Mouse (Mus musculus): ENCODE data around the gene Coq9. TPM values are rescaled to one million over a fixed set of nuclear protein-coding genes. Genes with fewer than 3 reads are reported as not detected.

Coq9 gene
- total and polyA plus RNA-seq, 3 experiments: 91.9 to 169 TPM; not detected in 1

DNA sequence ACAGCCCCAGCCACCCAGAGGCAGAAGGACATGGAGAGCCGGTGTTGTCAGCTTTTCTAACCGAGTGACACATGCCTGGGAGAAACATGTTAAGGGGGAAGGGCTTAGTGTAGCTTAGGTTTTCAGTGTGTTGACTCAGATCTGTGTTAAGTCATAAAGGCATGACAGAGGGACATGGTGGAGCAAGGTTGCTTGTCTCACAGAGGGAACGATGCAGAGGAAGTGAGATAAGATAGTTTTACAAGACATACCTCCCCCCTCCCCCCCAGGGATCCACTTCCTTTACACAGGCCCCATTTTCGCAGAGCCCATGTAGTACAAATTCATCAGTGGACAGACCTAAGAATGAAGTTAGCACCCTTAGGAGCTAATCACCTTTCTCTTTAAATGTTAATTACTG lies 35.7 kb upstream of the Coq9 start:
- Histone ChIP-seq H3K36me3 (ENCODE audit: control insufficient read depth in 1 of 2, insufficient read depth in 2 of 2, low read length in 2 of 2) (peaks cover 0 to 19% of the 10 kb centered on the region in 2 experiments; a peak in 2 of 4 replicates), H3K79me2 (ENCODE audit: control insufficient read depth, insufficient read depth, low read length, poor library complexity) (no peaks in the 10 kb centered on the region), H3K27ac (ENCODE audit: control insufficient read depth, low read depth, low read length) (no peak overlapping the region), H3K9me3 (replicated peaks; ENCODE audit: insufficient read depth, low read length) (no peaks in the 10 kb centered on the region), H3K9ac (ENCODE audit: control insufficient read depth, low read depth, low read length, poor library complexity, severe bottlenecking) (no peak overlapping the region), H3K4me3 (ENCODE audit: control insufficient read depth in 1 of 2, insufficient read depth in 1 of 2, low read depth in 2 of 2, low read length in 2 of 2) (no peak overlapping the region), H3K27me3 (ENCODE audit: control insufficient read depth in 1 of 2, insufficient read depth in 2 of 2, low read length in 2 of 2) (no peaks in the 10 kb centered on the region), H3K4me1 (ENCODE audit: control insufficient read depth in 1 of 2, insufficient read depth in 2 of 2, low read length in 2 of 2) (peaks cover 8 to 43% of the 10 kb centered on the region in 2 experiments)
- peak; percentile 40; the same call in 1 of the 2 replicates for TF ChIP-seq MAZ (IDR thresholded peaks at IDR 0.05; ENCODE audit: low read depth, low read length)
- TF ChIP-seq GATA1 (IDR thresholded peaks at IDR 0.05; ENCODE audit: low read depth, low read length): peak; percentile 44; the same call in 1 of the 2 replicates
- TF ChIP-seq ZNF384 (IDR thresholded peaks at IDR 0.05; ENCODE audit: low read depth, low read length): no peak
- TF ChIP-seq HCFC1 (IDR thresholded peaks at IDR 0.05; ENCODE audit: low read depth, low read length): no peak
- TF ChIP-seq RAD21 (IDR thresholded peaks at IDR 0.05; ENCODE audit: low read depth, low read length): no peak
- no peak for TF ChIP-seq NRF1 (IDR thresholded peaks at IDR 0.05; ENCODE audit: insufficient read depth, low read depth, low read length, poor library complexity, severe bottlenecking)
- no peak for TF ChIP-seq POLR2A (IDR thresholded peaks at IDR 0.05; ENCODE audit: control insufficient read depth in 1 of 2, insufficient read depth in 1 of 2, low read depth in 1 of 2, low read length in 2 of 2, poor library complexity in 1 of 2)
- TF ChIP-seq BHLHE40 (IDR thresholded peaks at IDR 0.05; ENCODE audit: borderline replicate concordance, low read depth, low read length): no peak
- 0 out of 2 replicates have a peak, but pooled peaks have one; percentile 26 for TF ChIP-seq ETS1 (IDR thresholded peaks at IDR 0.05; ENCODE audit: low read depth, low read length)
- no peak for TF ChIP-seq POLR2AphosphoS5 (IDR thresholded peaks at IDR 0.05; ENCODE audit: borderline replicate concordance, low read depth, low read length)
- TF ChIP-seq CHD2 (IDR thresholded peaks at IDR 0.05; ENCODE audit: low read length): no peak
- no peak for TF ChIP-seq NELFE (IDR thresholded peaks at IDR 0.05; ENCODE audit: low read depth, low read length)
- TF ChIP-seq TAL1 (IDR thresholded peaks at IDR 0.05; ENCODE audit: low read length): no peak
- no peak for TF ChIP-seq SMC3 (IDR thresholded peaks at IDR 0.05; ENCODE audit: low read depth, low read length)
- no peak for TF ChIP-seq MXI1 (IDR thresholded peaks at IDR 0.05; ENCODE audit: low read depth, low read length)
- TF ChIP-seq SIN3A (IDR thresholded peaks at IDR 0.05; ENCODE audit: low read length): 0 out of 2 replicates have a peak, but pooled peaks have one; percentile 20
- no peak for TF ChIP-seq TBP (IDR thresholded peaks at IDR 0.05; ENCODE audit: low read depth, low read length)
- no peak for TF ChIP-seq POLR2AphosphoS2 (IDR thresholded peaks at IDR 0.05; ENCODE audit: low read length)
- TF ChIP-seq EP300 (IDR thresholded peaks at IDR 0.05; ENCODE audit: low read depth in 1 of 2, low read length in 2 of 2): peak; percentile 35 to 44
- TF ChIP-seq CTCF (IDR thresholded peaks at IDR 0.05 in 2 of 3, conservative IDR thresholded peaks at IDR 0.05 in 1 of 3; ENCODE audit: control insufficient read depth in 1 of 3, insufficient read depth in 1 of 3, low read depth in 2 of 3, low read length in 3 of 3, poor library complexity in 1 of 3, severe bottlenecking in 1 of 3): no peak
- no peak for TF ChIP-seq USF2 (IDR thresholded peaks at IDR 0.05; ENCODE audit: borderline replicate concordance in 1 of 2, insufficient read depth in 1 of 2, low read depth in 1 of 2, low read length in 2 of 2)
- peak; percentile 65 for DNase-seq (ENCODE audit: low read depth, low spot score)

GRCm38 (mm10) chr8:94803551-94803950 lies 34.6 kb upstream of the Coq9 start:
- Histone ChIP-seq H3K27me3 (ENCODE audit: control insufficient read depth in 1 of 2, insufficient read depth in 2 of 2, low read length in 2 of 2) (no peaks in the 10 kb centered on the region), H3K9ac (ENCODE audit: control insufficient read depth, low read depth, low read length, poor library complexity, severe bottlenecking) (no peak overlapping the region), H3K9me3 (replicated peaks; ENCODE audit: insufficient read depth, low read length) (no peaks in the 10 kb centered on the region), H3K79me2 (ENCODE audit: control insufficient read depth, insufficient read depth, low read length, poor library complexity) (no peaks in the 10 kb centered on the region), H3K36me3 (ENCODE audit: control insufficient read depth in 1 of 2, insufficient read depth in 2 of 2, low read length in 2 of 2) (peaks cover 0 to 19% of the 10 kb centered on the region in 2 experiments; a peak in 2 of 4 replicates), H3K27ac (ENCODE audit: control insufficient read depth, low read depth, low read length) (no peak overlapping the region), H3K4me1 (ENCODE audit: control insufficient read depth in 1 of 2, insufficient read depth in 2 of 2, low read length in 2 of 2) (peaks cover 8 to 43% of the 10 kb centered on the region in 2 experiments), H3K4me3 (ENCODE audit: control insufficient read depth in 1 of 2, insufficient read depth in 1 of 2, low read depth in 2 of 2, low read length in 2 of 2) (no peak overlapping the region)
- no peak for DNase-seq (ENCODE audit: low read depth, low spot score)
- TF ChIP-seq TCF12 (IDR thresholded peaks at IDR 0.05; ENCODE audit: low read depth, low read length) (no peak), MYB (IDR thresholded peaks at IDR 0.05; ENCODE audit: low read depth, low read length) (no peak), CHD1 (IDR thresholded peaks at IDR 0.05; ENCODE audit: low read depth, low read length) (no peak), TBP (IDR thresholded peaks at IDR 0.05; ENCODE audit: low read depth, low read length) (no peak), MEF2A (IDR thresholded peaks at IDR 0.05; ENCODE audit: extremely low read depth, insufficient replicate concordance, low read depth, low read length, poor library complexity, severe bottlenecking) (no peak), ELF1 (IDR thresholded peaks at IDR 0.05; ENCODE audit: low read depth, low read length) (no peak), POLR2AphosphoS5 (IDR thresholded peaks at IDR 0.05; ENCODE audit: borderline replicate concordance, low read depth, low read length) (no peak), ZKSCAN1 (IDR thresholded peaks at IDR 0.05; ENCODE audit: low read depth, low read length) (no peak), NELFE (IDR thresholded peaks at IDR 0.05; ENCODE audit: low read depth, low read length) (no peak), KAT2A (conservative IDR thresholded peaks at IDR 0.05; ENCODE audit: low read depth, low read length) (no peak), TAL1 (IDR thresholded peaks at IDR 0.05; ENCODE audit: low read length) (no peak), POLR2A (IDR thresholded peaks at IDR 0.05; ENCODE audit: control insufficient read depth in 1 of 2, insufficient read depth in 1 of 2, low read depth in 1 of 2, low read length in 2 of 2, poor library complexity in 1 of 2) (no peak), ZC3H11A (IDR thresholded peaks at IDR 0.05; ENCODE audit: low read depth, low read length) (no peak), BHLHE40 (IDR thresholded peaks at IDR 0.05; ENCODE audit: borderline replicate concordance, low read depth, low read length) (no peak), EP300 (IDR thresholded peaks at IDR 0.05; ENCODE audit: low read depth in 1 of 2, low read length in 2 of 2) (no peak), USF2 (IDR thresholded peaks at IDR 0.05; ENCODE audit: borderline replicate concordance in 1 of 2, insufficient read depth in 1 of 2, low read depth in 1 of 2, low read length in 2 of 2) (no peak), MYC (IDR thresholded peaks at IDR 0.05; ENCODE audit: low read depth, low read length) (no peak), NRF1 (IDR thresholded peaks at IDR 0.05; ENCODE audit: insufficient read depth, low read depth, low read length, poor library complexity, severe bottlenecking) (no peak)

Data from MEL (cell line).